Mouse (Mus musculus) cerebellum, adult 2 months (tissue): ENCODE data around the gene Rasgef1c.

Source experiments
- CTCF ChIP-seq: fragments of 200-500 bp; IDR thresholded peaks from 2 replicates; pipeline ENCODE4 v1.5.1; 2011; ENCODE audit warnings: low read depth, mild to moderate bottlenecking, control low read depth, low read length, moderate library complexity, borderline replicate concordance; ENCODE audit not compliant: insufficient read depth
- POLR2A ChIP-seq: fragments of 200-500 bp; IDR thresholded peaks from 2 replicates; pipeline ENCODE4 v1.6.1; 2011; ENCODE audit warnings: low read length, control low read depth, borderline replicate concordance; ENCODE audit not compliant: insufficient read depth

DNA sequence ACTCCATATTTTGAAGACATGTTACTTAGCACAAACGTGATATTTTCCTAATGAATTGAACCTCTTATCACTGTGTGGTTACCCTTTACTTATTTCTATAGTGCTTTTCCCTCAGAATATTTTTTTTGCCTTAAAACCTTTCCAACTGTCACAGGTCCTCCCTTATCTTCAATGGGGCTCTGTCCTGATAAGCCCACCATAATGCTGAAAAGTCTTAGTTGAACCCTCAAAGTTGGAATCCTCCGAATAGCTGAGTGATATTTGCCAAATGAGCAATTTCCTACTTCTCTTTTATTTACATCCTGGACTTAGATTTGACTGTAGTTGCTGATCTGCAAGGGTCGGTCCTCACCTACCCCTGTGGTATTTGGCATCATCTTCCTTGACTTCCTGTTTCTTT, 63.7 kb downstream of the Rasgef1c start:
- TF ChIP-seq CTCF = no peak
- no peak for TF ChIP-seq POLR2A
